ENCODE assay signal across 8 mouse cellular contexts in the genomic region with DNA sequence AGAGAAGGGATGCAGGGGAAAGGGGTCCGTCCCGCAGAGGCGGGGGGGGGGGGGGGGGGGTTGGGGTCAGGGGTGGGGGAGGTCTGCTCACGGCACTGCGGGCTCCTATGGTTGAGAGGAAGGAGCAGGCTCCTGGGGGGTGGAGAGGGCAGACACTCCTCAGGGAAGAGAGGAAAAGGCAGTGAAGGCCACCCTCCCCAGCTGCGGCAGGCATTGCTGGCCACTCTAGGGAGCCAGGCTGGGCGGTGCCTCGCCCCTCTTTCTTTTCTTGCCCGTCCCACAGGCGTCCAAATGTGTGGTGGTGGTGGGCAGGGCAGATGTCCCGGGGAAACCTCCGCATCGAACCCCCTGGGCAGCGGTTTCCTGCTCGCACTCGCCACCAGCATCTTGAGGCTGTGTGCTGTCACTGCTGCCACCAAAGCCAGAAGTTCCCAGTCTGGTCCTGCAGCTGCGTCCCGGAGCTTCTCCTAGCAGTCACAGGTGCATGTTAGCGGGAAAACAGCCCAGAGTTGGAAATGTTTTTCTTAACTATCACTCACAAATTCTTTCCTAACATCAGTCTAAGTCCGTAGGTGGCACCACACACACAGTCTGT.
DNase-seq lines count a peak whose midpoint lies in the region; ATAC-seq lines count a peak whose summit lies in the region.

No protein-coding gene starts in this region.

- no peaks in the 10 kb centered on the region for H3K27me3 ChIP-seq in heart, embryonic 10.5 days (ENCODE audit: insufficient read depth, poor library complexity, severe bottlenecking)
- H3K27me3 ChIP-seq in forebrain, embryonic 14.5 days (replicated peaks; ENCODE audit: control insufficient read depth, insufficient read depth, low read length) = no peaks in the 10 kb centered on the region
- H3K27me3 ChIP-seq in midbrain, embryonic 11.5 days (ENCODE audit: control insufficient read depth, insufficient read depth, low read length) = no peaks in the 10 kb centered on the region

- no peak for DNase-seq in heart, embryonic 10.5 days (ENCODE audit: low spot score)
- no peak for DNase-seq in heart, adult 11 months
- DNase-seq in brain, adult 2 months (ENCODE audit: low read depth, low spot score) = peak; percentile 13
- DNase-seq in forebrain, embryonic 14.5 days (ENCODE audit: low spot score) = no peak
- no peak for DNase-seq in midbrain, embryonic 11.5 days (ENCODE audit: low spot score, missing footprints)
- DNase-seq in spleen, adult 18-20 months = no peak
- no peak for DNase-seq in thymus, postnatal 4 days

- no peaks in the 10 kb centered on the region for H3K9me3 ChIP-seq in heart, embryonic 10.5 days
- no peaks in the 10 kb centered on the region for H3K9me3 ChIP-seq in forebrain, embryonic 14.5 days (replicated peaks; ENCODE audit: control insufficient read depth, low read length)
- H3K9me3 ChIP-seq in midbrain, embryonic 11.5 days (ENCODE audit: control insufficient read depth, low read length) = no peaks in the 10 kb centered on the region

- no peaks in the 10 kb centered on the region for H3K36me3 ChIP-seq in heart, embryonic 10.5 days
- no peaks in the 10 kb centered on the region for H3K36me3 ChIP-seq in forebrain, embryonic 14.5 days (ENCODE audit: control insufficient read depth, insufficient read depth, low read length)
- no peaks in the 10 kb centered on the region for H3K36me3 ChIP-seq in midbrain, embryonic 11.5 days (ENCODE audit: control insufficient read depth, insufficient read depth, low read length)

- no peaks in the 10 kb centered on the region for H3K4me1 ChIP-seq in heart, embryonic 10.5 days
- no peaks in the 10 kb centered on the region for H3K4me1 ChIP-seq in forebrain, embryonic 14.5 days (ENCODE audit: control insufficient read depth, insufficient read depth, low read length)
- H3K4me1 ChIP-seq in midbrain, embryonic 11.5 days (ENCODE audit: control insufficient read depth, insufficient read depth, low read length) = no peaks in the 10 kb centered on the region

- H3K27ac ChIP-seq in heart, embryonic 10.5 days = no peak overlapping the region
- no peak overlapping the region for H3K27ac ChIP-seq in forebrain, embryonic 14.5 days (ENCODE audit: low read depth, low read length)
- no peak overlapping the region for H3K27ac ChIP-seq in midbrain, embryonic 11.5 days (ENCODE audit: low read depth, low read length)

- no peak for ATAC-seq in forebrain, embryonic 14.5 days
- ATAC-seq in midbrain, embryonic 11.5 days (ENCODE audit: low FRiP score) = peak; percentile 76
- no peak for ATAC-seq in erythroid progenitor cell, adult 5-6 weeks (replicated peaks; ENCODE audit: low FRiP score, poor library complexity, severe bottlenecking)

- peak overlapping the region; percentile 52 for H3K4me3 ChIP-seq in heart, embryonic 10.5 days
- no peak overlapping the region for H3K4me3 ChIP-seq in forebrain, embryonic 14.5 days (ENCODE audit: low read depth, low read length)
- H3K4me3 ChIP-seq in midbrain, embryonic 11.5 days (ENCODE audit: low read depth, low read length) = peak overlapping the region; percentile 20

- 7% methylated on average over 15 of the region's 20 CpGs for WGBS in heart, embryonic 10.5 days
- 12% methylated on average over 15 of the region's 20 CpGs for WGBS in forebrain, embryonic 14.5 days
- WGBS in midbrain, embryonic 11.5 days = 9% methylated on average over 16 of the region's 20 CpGs

- peak overlapping the region; percentile 40; the same call in 1 of the 2 replicates for H3K9ac ChIP-seq in forebrain, embryonic 14.5 days (ENCODE audit: low read length)
- peak overlapping the region; percentile 27 for H3K9ac ChIP-seq in midbrain, embryonic 11.5 days (ENCODE audit: low read length)

- peak overlapping the region; percentile 45 for H3K4me2 ChIP-seq in forebrain, embryonic 14.5 days (ENCODE audit: low read length)
- H3K4me2 ChIP-seq in midbrain, embryonic 11.5 days = peak overlapping the region; percentile 42
